Mouse (Mus musculus): ENCODE measurements around the gene Tmem235. TPM values are rescaled to one million over a fixed set of nuclear protein-coding genes. Genes with fewer than 3 reads are reported as not detected.

Tmem235 gene
- polyA plus RNA-seq, 1 experiment = 5.3 TPM

DNA sequence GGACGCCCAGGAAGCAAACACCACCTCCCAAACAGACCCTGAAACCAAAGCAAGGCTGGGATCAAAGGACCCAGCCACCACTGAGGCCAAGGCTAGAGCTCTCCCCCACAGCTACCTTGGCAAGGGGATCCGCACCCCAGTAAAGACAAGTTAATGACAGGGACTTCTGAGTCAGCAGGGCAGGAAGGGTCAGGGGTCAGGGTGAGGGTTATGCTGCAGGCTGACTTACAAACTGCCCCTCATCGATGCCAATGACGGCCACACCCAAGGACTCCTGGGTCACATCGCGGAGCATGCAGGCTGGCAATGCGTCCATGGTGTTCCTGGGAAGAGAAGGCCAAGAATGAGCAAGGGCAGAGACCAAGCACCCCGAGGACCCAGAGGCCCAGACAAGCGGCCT lies 38.7 kb upstream of the Tmem235 start:
- H3K36me3 ChIP-seq (ENCODE audit: control insufficient read depth, insufficient read depth, low read length) = no peaks in the 10 kb centered on the region
- TF ChIP-seq POLR2A (IDR thresholded peaks at IDR 0.05; ENCODE audit: control insufficient read depth, low read depth, low read length) (no peak), CTCF (IDR thresholded peaks at IDR 0.05; ENCODE audit: control insufficient read depth, insufficient read depth, insufficient replicate concordance, low read depth, low read length) (no peak)

DNA sequence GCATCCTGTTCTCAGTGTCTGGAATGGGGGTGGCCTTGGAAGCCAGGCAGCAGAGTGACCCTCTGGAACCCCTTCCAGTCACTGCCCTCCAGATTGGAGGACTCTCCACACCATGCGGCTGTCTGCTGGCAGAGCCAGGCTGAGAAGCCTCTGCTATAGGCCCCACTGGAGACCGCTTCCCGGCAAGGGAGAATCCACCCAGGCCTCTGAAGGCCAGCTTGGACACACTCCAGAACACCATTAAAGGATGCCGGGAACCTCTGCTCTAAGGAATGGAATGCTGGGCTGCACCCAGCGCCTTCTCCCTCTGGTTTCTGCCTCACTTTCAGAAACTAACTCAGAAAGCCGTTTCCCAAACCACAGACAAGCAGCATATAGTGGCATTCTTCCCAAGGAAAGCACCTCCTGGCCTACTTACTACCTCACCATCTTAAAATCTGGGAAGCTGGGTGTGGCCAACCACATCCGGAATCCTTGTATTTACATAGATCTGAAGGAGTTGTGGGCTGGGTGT lies 37.8 kb upstream of the Tmem235 start:
- H3K27ac ChIP-seq (ENCODE audit: control insufficient read depth, insufficient read depth, low read depth, low read length) = no peak overlapping the region
- TF ChIP-seq POLR2A (IDR thresholded peaks at IDR 0.05; ENCODE audit: control insufficient read depth, low read depth, low read length) (no peak), CTCF (IDR thresholded peaks at IDR 0.05; ENCODE audit: control insufficient read depth, insufficient read depth, insufficient replicate concordance, low read depth, low read length) (no peak)
- peaks cover 16% of the 10 kb centered on the region for H3K4me1 ChIP-seq (ENCODE audit: control insufficient read depth, insufficient read depth, low read length)

More for the DNA sequence above, 38.7 kb upstream of the Tmem235 start:
- Histone ChIP-seq H3K27ac (ENCODE audit: control insufficient read depth, insufficient read depth, low read depth, low read length) (no peak overlapping the region; the same call in 1 of the 2 replicates), H3K27me3 (ENCODE audit: control insufficient read depth, insufficient read depth, low read length) (no peaks in the 10 kb centered on the region), H3K4me1 (ENCODE audit: control insufficient read depth, insufficient read depth, low read length) (peaks cover 14% of the 10 kb centered on the region), H3K4me3 (ENCODE audit: control insufficient read depth, low read depth, low read length) (no peak overlapping the region)

DNA sequence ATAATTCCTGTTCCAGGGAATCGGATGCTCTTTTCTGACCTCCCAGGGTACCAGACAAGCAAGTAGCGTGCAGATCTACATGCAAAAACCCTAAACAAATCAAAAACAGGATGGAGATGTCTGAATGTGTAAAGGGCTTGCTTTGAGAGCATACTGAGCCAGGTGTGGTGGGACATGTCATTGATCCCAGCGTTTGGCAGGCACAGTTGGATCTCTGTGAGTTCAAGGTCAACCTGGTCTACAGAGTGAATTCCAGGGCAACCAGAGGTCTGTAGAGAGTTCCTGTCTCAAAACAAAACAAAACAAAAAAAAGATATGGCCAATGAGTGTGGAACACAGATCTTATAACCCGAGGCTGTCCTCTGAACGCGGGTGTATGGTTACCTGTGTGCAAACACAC lies 37.1 kb upstream of the Tmem235 start:
- H3K27me3 ChIP-seq (ENCODE audit: control insufficient read depth, insufficient read depth, low read length) = no peaks in the 10 kb centered on the region
- TF ChIP-seq CTCF (IDR thresholded peaks at IDR 0.05; ENCODE audit: control insufficient read depth, insufficient read depth, insufficient replicate concordance, low read depth, low read length) (no peak), POLR2A (IDR thresholded peaks at IDR 0.05; ENCODE audit: control insufficient read depth, low read depth, low read length) (no peak)
- H3K4me3 ChIP-seq (ENCODE audit: control insufficient read depth, low read depth, low read length) = no peak overlapping the region
- no peak overlapping the region for H3K27ac ChIP-seq (ENCODE audit: control insufficient read depth, insufficient read depth, low read depth, low read length)
- H3K4me1 ChIP-seq (ENCODE audit: control insufficient read depth, insufficient read depth, low read length) = peaks cover 20% of the 10 kb centered on the region
- no peaks in the 10 kb centered on the region for H3K36me3 ChIP-seq (ENCODE audit: control insufficient read depth, insufficient read depth, low read length)

More for the DNA sequence above, 37.8 kb upstream of the Tmem235 start:
- no peak overlapping the region for H3K4me3 ChIP-seq (ENCODE audit: control insufficient read depth, low read depth, low read length)
- no peaks in the 10 kb centered on the region for H3K27me3 ChIP-seq (ENCODE audit: control insufficient read depth, insufficient read depth, low read length)
- no peaks in the 10 kb centered on the region for H3K36me3 ChIP-seq (ENCODE audit: control insufficient read depth, insufficient read depth, low read length)

DNA sequence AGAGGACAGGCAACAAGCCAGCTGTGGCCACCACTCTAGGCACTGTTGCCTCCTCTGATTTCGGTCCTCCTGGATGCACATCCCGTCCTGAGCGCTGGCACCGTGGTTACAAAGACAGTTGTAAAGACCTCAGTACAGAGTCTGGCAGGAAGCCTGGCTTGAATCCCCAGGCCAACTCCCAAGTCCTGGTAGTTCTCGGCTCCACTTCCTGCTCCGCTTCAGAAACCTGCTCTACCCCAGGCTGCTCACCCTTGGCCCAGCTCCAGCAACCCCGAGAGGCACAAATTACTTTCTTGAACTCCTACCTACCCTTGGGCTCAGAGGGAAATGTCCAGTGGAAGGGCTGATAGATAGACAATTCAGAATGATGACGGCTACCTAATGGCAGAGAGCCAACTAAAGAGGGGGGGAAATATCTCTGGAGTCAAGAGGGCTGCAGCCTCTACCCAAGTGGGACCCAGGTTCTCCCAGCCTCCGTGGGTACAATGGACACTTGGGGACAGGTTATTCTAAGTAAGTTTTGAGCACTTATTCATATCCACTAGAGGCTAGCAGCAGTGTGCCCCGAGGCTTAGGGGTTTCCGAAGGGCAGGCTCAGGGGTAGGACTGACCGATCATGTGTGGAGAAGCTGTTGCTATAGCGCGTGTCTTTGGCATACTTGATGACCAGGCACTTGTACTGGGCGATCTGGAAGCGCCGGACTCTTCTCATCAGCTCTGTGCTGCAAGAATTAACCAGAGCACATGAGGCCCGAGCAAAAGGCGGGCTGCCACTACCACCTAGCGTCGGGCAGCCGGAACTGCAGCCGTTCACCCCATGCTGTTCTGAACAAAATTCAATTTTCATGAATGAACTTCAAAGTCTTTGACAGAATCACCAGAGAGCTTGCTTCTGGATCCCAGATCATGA lies 36.2 kb upstream of the Tmem235 start:
- H3K4me1 ChIP-seq (ENCODE audit: control insufficient read depth, insufficient read depth, low read length) = peaks cover 23% of the 10 kb centered on the region
- no peak overlapping the region for H3K27ac ChIP-seq (ENCODE audit: control insufficient read depth, insufficient read depth, low read depth, low read length)
- H3K27me3 ChIP-seq (ENCODE audit: control insufficient read depth, insufficient read depth, low read length) = no peaks in the 10 kb centered on the region
- no peaks in the 10 kb centered on the region for H3K36me3 ChIP-seq (ENCODE audit: control insufficient read depth, insufficient read depth, low read length)
- no peak for TF ChIP-seq POLR2A (IDR thresholded peaks at IDR 0.05; ENCODE audit: control insufficient read depth, low read depth, low read length)
- peak; percentile 86 for TF ChIP-seq CTCF (IDR thresholded peaks at IDR 0.05; ENCODE audit: control insufficient read depth, insufficient read depth, insufficient replicate concordance, low read depth, low read length)
- no peak overlapping the region for H3K4me3 ChIP-seq (ENCODE audit: control insufficient read depth, low read depth, low read length)

DNA sequence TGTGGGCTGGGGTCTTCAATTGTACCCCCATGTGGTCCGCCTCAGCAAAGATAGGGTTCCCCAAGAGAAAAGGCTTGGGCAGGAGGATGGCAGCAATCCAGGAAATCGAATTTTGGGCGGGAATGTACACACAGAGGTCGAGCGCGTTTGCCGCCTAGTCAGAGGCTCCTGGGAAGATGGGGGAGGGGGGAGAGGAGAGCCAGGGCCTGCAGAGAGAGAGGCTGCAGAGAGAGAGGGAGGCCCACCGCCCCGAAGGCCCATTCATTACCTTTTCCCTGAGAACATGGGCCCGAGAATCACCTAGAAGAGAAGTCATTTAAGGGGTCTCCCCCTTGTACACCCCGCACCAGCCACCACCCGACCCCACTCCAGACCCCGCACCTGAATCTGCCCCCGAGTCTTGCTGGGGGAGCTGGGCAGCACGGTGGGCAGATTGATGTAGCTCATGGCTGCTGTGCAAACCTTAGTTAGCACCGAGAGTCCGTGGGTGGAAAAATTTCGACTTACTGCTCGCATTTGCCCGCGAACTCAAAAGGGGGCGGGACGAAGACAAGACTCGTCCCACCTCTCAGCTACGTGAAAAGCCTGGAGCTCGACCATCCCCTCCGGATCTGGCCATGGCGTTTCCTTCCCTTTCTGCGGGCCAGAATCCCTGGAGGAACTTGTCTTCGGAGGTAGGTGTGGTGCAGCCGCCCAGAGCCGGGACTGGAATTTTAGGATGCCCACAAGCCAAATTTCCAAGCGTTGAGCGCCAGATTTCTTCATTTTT lies 35.0 kb upstream of the Tmem235 start, which contains the start of the genes Afmid and Tk1:
Gene Afmid, plus strand, starts transcription at position 592 of the 769 bp plus-strand sequence.
Gene Tk1, minus strand, starts transcription at position 760 of the 769 bp plus-strand sequence.
- peaks cover 23% of the 10 kb centered on the region for H3K4me1 ChIP-seq (ENCODE audit: control insufficient read depth, insufficient read depth, low read length)
- H3K27ac ChIP-seq (ENCODE audit: control insufficient read depth, insufficient read depth, low read depth, low read length) = peak within 1 kb of the TSS; percentile 73
- TF ChIP-seq CTCF (IDR thresholded peaks at IDR 0.05; ENCODE audit: control insufficient read depth, insufficient read depth, insufficient replicate concordance, low read depth, low read length) = no peak
- no peak; the same call in 1 of the 2 replicates for TF ChIP-seq POLR2A (IDR thresholded peaks at IDR 0.05; ENCODE audit: control insufficient read depth, low read depth, low read length)
- H3K36me3 ChIP-seq (ENCODE audit: control insufficient read depth, insufficient read depth, low read length) = no peaks in the 10 kb centered on the region
- no peaks in the 10 kb centered on the region for H3K27me3 ChIP-seq (ENCODE audit: control insufficient read depth, insufficient read depth, low read length)
- peak within 1 kb of the TSS; percentile 41 for H3K4me3 ChIP-seq (ENCODE audit: control insufficient read depth, low read depth, low read length)

DNA sequence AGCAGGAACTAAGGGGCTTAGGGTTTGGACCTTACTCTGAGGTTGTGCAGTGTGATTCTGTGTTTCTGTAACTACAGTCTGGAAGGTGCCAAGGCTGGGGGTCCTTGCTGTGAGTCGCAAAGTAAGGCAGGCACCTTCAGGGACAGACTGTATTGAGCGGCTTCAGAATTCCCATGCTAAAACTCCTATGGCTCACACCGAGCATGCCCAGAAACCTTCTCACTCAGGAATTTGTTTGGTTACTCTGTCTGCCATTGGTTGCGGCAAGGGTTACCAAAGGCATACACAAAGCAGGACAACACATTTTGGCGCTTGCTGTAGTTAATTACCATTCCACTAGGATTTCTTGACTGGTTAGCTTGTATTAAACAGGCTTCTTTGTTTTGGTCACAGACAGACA lies 34.4 kb upstream of the Tmem235 start:
- TF ChIP-seq CTCF (IDR thresholded peaks at IDR 0.05; ENCODE audit: control insufficient read depth, insufficient read depth, insufficient replicate concordance, low read depth, low read length) = no peak
- no peaks in the 10 kb centered on the region for H3K36me3 ChIP-seq (ENCODE audit: control insufficient read depth, insufficient read depth, low read length)
- peak overlapping the region; percentile 41 for H3K4me3 ChIP-seq (ENCODE audit: control insufficient read depth, low read depth, low read length)
- H3K27ac ChIP-seq (ENCODE audit: control insufficient read depth, insufficient read depth, low read depth, low read length) = peak overlapping the region; percentile 73
- peaks cover 23% of the 10 kb centered on the region for H3K4me1 ChIP-seq (ENCODE audit: control insufficient read depth, insufficient read depth, low read length)
- no peaks in the 10 kb centered on the region for H3K27me3 ChIP-seq (ENCODE audit: control insufficient read depth, insufficient read depth, low read length)

DNA sequence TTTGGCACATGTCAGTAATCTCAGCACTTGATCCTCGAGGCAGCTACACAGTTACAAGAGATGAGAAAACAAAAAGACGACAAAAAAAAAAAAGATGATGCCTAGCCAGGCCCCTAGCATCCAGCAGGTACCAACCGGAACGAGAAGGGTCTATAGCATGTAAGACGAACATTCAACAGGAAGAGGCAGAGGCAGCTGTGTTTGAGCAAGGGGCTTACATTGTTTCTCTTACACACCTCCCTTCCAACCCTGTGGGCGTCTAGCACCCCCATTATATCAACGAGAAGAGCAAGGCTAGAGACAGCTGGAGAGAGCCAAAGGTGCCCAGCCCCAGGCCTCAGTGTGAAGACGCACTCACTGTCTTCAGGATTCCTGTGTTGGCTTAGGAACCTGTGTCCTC lies 33.6 kb upstream of the Tmem235 start:
- H3K4me3 ChIP-seq (ENCODE audit: control insufficient read depth, low read depth, low read length) = no peak overlapping the region
- no peaks in the 10 kb centered on the region for H3K36me3 ChIP-seq (ENCODE audit: control insufficient read depth, insufficient read depth, low read length)
- H3K27me3 ChIP-seq (ENCODE audit: control insufficient read depth, insufficient read depth, low read length) = no peaks in the 10 kb centered on the region
- H3K4me1 ChIP-seq (ENCODE audit: control insufficient read depth, insufficient read depth, low read length) = peaks cover 28% of the 10 kb centered on the region
- TF ChIP-seq CTCF (IDR thresholded peaks at IDR 0.05; ENCODE audit: control insufficient read depth, insufficient read depth, insufficient replicate concordance, low read depth, low read length) = no peak
- TF ChIP-seq POLR2A (IDR thresholded peaks at IDR 0.05; ENCODE audit: control insufficient read depth, low read depth, low read length) = no peak
- no peak overlapping the region for H3K27ac ChIP-seq (ENCODE audit: control insufficient read depth, insufficient read depth, low read depth, low read length)
